15 mouse cellular contexts compared by ENCODE assay signal in genomic region chr10:119634544-119634943, GRCm38 (mm10).
DNase-seq lines count a peak whose midpoint lies in the region; ATAC-seq and TF ChIP-seq lines count a peak whose summit lies in the region.
"Had no signal": no experiment of that assay in that cellular context is flagged by ENCODE, and none has a peak within 500 bp of the region (broad histone marks: within the 10 kb centered on the region; RNA-seq: fewer than 3 reads in every experiment).

No protein-coding gene starts in this region.

- no peak for DNase-seq in heart, postnatal 36 days
- peak; percentile 31 for DNase-seq in lung, embryonic 14.5 days
- DNase-seq in layer of hippocampus, adult 8-10 months (ENCODE audit: low spot score in 2 of 2), result no peak
- DNase-seq in ovary, adult 18-20 months (ENCODE audit: low spot score), result no peak
- DNase-seq: cerebellum, adult 11-12 months; kidney, adult 18-20 months; midbrain, embryonic 14.5 days; right cerebral cortex, postnatal 14 days; thymus, postnatal 25 days had no signal

- peak overlapping the region; percentile 70 for H3K4me2 ChIP-seq in heart, embryonic 12.5 days
- peak overlapping the region; percentile 55 for H3K4me2 ChIP-seq in heart, embryonic 16.5 days (ENCODE audit: low read depth, low read length)
- peak overlapping the region; percentile 21; the same call in 1 of the 2 replicates for H3K4me2 ChIP-seq in lung, embryonic 14.5 days
- 0 out of 2 replicates have a peak overlapping the region, but pooled peaks have one; percentile 10 for H3K4me2 ChIP-seq in stomach, embryonic 14.5 days (replicated peaks; ENCODE audit: low read depth, low read length)
- H3K4me2 ChIP-seq: embryonic facial prominence, embryonic 15.5 days; hindbrain, embryonic 14.5 days; limb, embryonic 15.5 days had no signal

- H3K27ac ChIP-seq in heart, embryonic 12.5 days (ENCODE audit: poor library complexity, severe bottlenecking), result peak overlapping the region; percentile 40; the same call in 1 of the 2 replicates
- H3K27ac ChIP-seq in heart, embryonic 16.5 days (ENCODE audit: low read length), result no peak overlapping the region
- H3K27ac ChIP-seq in lung, embryonic 14.5 days (ENCODE audit: low read depth), result no peak overlapping the region
- no peak overlapping the region for H3K27ac ChIP-seq in stomach, embryonic 14.5 days (ENCODE audit: low read length)
- H3K27ac ChIP-seq: embryonic facial prominence, embryonic 15.5 days; hindbrain, embryonic 14.5 days; limb, embryonic 15.5 days had no signal

- peaks cover 27% of the 10 kb centered on the region for H3K4me1 ChIP-seq in heart, embryonic 12.5 days (replicated peaks)
- 0 out of 2 replicates have a peak, but pooled peaks cover 4% of the 10 kb centered on the region for H3K4me1 ChIP-seq in heart, embryonic 16.5 days (ENCODE audit: control insufficient read depth, insufficient read depth, low read length)
- H3K4me1 ChIP-seq in lung, embryonic 14.5 days (ENCODE audit: insufficient read depth), result no peaks in the 10 kb centered on the region
- H3K4me1 ChIP-seq in stomach, embryonic 14.5 days (ENCODE audit: control insufficient read depth, insufficient read depth, low read length), result 0 out of 2 replicates have a peak, but pooled peaks cover 5% of the 10 kb centered on the region
- H3K4me1 ChIP-seq: embryonic facial prominence, embryonic 15.5 days had no signal

- no peaks in the 10 kb centered on the region for H3K9me3 ChIP-seq in heart, embryonic 12.5 days (replicated peaks)
- no peaks in the 10 kb centered on the region for H3K9me3 ChIP-seq in heart, embryonic 16.5 days (replicated peaks; ENCODE audit: control insufficient read depth, low read length)
- no peaks in the 10 kb centered on the region for H3K9me3 ChIP-seq in lung, embryonic 14.5 days (ENCODE audit: low read depth, low read length)
- no peaks in the 10 kb centered on the region for H3K9me3 ChIP-seq in stomach, embryonic 14.5 days (ENCODE audit: control insufficient read depth, low read depth, low read length)
- H3K9me3 ChIP-seq: embryonic facial prominence, embryonic 15.5 days; limb, embryonic 15.5 days had no signal

- H3K9ac ChIP-seq in heart, embryonic 12.5 days, result peak overlapping the region; percentile 20
- no peak overlapping the region for H3K9ac ChIP-seq in heart, embryonic 16.5 days (ENCODE audit: low read length)
- H3K9ac ChIP-seq in lung, embryonic 14.5 days, result no peak overlapping the region
- no peak overlapping the region for H3K9ac ChIP-seq in stomach, embryonic 14.5 days (replicated peaks; ENCODE audit: low read depth, low read length)
- H3K9ac ChIP-seq: embryonic facial prominence, embryonic 15.5 days; hindbrain, embryonic 14.5 days; limb, embryonic 15.5 days had no signal

- no peaks in the 10 kb centered on the region for H3K27me3 ChIP-seq in heart, embryonic 12.5 days (replicated peaks)
- H3K27me3 ChIP-seq in heart, embryonic 16.5 days (ENCODE audit: control insufficient read depth, insufficient read depth, low read length), result no peaks in the 10 kb centered on the region
- H3K27me3 ChIP-seq in lung, embryonic 14.5 days (ENCODE audit: insufficient read depth, low read length), result no peaks in the 10 kb centered on the region
- H3K27me3 ChIP-seq in stomach, embryonic 14.5 days (ENCODE audit: control insufficient read depth, insufficient read depth, low read length), result no peaks in the 10 kb centered on the region
- H3K27me3 ChIP-seq: embryonic facial prominence, embryonic 15.5 days; limb, embryonic 15.5 days had no signal

- TF ChIP-seq CTCF in lung, embryonic 14.5 days (IDR thresholded peaks at IDR 0.05; ENCODE audit: low read depth), result no peak

- WGBS in heart, embryonic 12.5 days, result 11% methylated on average over 6 of the region's 6 CpGs
- whole genome bisulfite sequencing in heart, embryonic 16.5 days, result 13% methylated on average over 6 of the region's 6 CpGs
- 38% methylated on average over 6 of the region's 6 CpGs for whole genome bisulfite sequencing in lung, embryonic 14.5 days
- 55% methylated on average over 6 of the region's 6 CpGs for WGBS in stomach, embryonic 14.5 days

- no peaks in the 10 kb centered on the region for H3K36me3 ChIP-seq in heart, embryonic 12.5 days
- H3K36me3 ChIP-seq in heart, embryonic 16.5 days (ENCODE audit: control insufficient read depth, insufficient read depth), result no peaks in the 10 kb centered on the region
- no peaks in the 10 kb centered on the region for H3K36me3 ChIP-seq in lung, embryonic 14.5 days (ENCODE audit: insufficient read depth)
- no peaks in the 10 kb centered on the region for H3K36me3 ChIP-seq in stomach, embryonic 14.5 days (ENCODE audit: control insufficient read depth, insufficient read depth, low read length)
- H3K36me3 ChIP-seq: embryonic facial prominence, embryonic 15.5 days; limb, embryonic 15.5 days had no signal

- peak; percentile 88 for ATAC-seq in heart, embryonic 12.5 days (ENCODE audit: insufficient number of reproducible peaks, low FRiP score)
- ATAC-seq in heart, embryonic 16.5 days (replicated peaks; ENCODE audit: extremely low read depth, insufficient read depth, low FRiP score), result peak; percentile 52; the same call in 1 of the 2 replicates
- peak; percentile 60; the same call in 1 of the 2 replicates for ATAC-seq in lung, embryonic 14.5 days (ENCODE audit: insufficient read depth)
- peak; percentile 90 for ATAC-seq in stomach, embryonic 14.5 days (ENCODE audit: insufficient number of reproducible peaks, insufficient read depth, low FRiP score, low read depth)

- H3K4me3 ChIP-seq in heart, embryonic 12.5 days, result peak overlapping the region; percentile 45
- peak overlapping the region; percentile 42 for H3K4me3 ChIP-seq in heart, embryonic 16.5 days (ENCODE audit: low read length)
- H3K4me3 ChIP-seq in lung, embryonic 14.5 days (ENCODE audit: low read depth, low read length), result no peak overlapping the region
- peak overlapping the region; percentile 1; the same call in 1 of the 2 replicates for H3K4me3 ChIP-seq in stomach, embryonic 14.5 days (ENCODE audit: low read depth, low read length)
- H3K4me3 ChIP-seq: embryonic facial prominence, embryonic 15.5 days; limb, embryonic 15.5 days had no signal

- intact Hi-C loops in heart, postnatal 36 days (cut with DNase I), result no loop called here

Comparison
In these comparisons a context has a peak if more than half of its experiments do, and no peak if none do; other contexts are left out.
1. H3K4me2 ChIP-seq: peak in every context shown above with its lines; median percentile 70 in heart, embryonic 12.5 days; 55 in heart, embryonic 16.5 days; 21 in lung, embryonic 14.5 days; 10 in stomach, embryonic 14.5 days.